Mouse (Mus musculus) T-helper 17 cell (primary cell): ENCODE results near the gene Elp1.

Experiments
- in situ Hi-C, 2 experiments: fragments of 300-600 bp; cut with MboI, MseI; formaldehyde crosslinking; loops; 1 replicate in 1 of 2; 2 replicates in 1 of 2; pipeline ENCODE4 v1.15.1; 2025; ENCODE audit warnings: high pct_unique_total_duplicates in 2 of 2

The Elp1 gene

DNA sequence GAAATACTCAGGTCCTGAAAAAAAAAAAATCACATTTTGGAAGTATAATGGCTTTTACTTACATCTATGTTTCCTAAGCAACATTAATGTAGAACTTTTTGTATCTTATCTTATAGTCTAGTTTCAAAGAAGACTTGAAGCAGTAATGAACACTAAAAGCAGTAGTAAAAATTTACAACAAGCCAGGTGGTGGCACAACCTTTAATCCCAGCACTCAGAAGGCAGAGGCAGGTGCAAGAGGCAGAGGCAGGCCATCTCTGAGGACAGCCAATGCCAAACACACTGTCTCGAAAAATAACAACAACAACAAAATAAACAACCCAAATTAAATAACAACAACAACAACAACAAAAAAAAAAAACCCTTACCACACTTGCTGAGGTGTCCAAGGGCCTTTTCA, 31.1 kb downstream of the Elp1 start:
- in situ Hi-C loops = no loop called here

DNA sequence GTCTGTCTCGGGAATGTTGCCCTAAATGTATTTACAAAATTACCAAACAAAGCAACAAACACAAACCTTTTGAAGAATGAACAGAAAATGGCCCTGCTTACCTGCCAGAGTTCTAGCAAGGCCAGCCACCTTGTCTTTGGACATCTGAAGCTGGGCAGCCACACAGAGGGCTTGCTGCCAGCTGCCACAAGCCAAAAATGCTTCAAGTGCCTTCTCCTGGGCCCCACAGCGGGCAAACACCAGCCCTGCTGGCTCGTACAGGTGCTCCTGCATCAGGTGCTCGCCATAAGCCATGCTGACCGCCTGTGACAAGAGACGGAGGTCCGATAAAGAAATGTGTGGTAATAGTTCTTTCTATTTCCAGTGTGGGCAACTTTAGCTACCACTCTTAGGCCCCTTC, 33.2 kb downstream of the Elp1 start:
- in situ Hi-C loops = no loop called here

DNA sequence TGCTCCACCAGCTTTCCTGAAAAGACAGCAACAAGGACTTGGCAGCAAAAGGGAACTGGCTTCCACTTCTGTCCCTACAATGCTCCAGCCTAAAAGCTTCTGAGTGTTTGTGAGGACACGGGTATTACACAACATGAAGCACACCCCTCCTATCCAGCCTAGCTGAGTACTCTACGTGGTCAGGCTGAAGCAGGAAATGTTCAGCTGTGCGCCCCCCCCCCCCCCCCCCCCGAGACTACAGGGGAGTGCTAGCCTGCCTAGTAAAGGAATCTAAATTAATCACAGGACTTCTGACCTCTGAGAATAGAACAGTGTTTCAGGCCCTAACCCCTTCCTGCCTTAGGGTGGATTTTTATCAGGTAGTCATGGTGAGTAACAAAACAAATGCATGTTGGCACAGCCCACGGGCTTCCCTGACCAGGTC, 34.3 kb downstream of the Elp1 start:
- in situ Hi-C loops = no loop called here

DNA sequence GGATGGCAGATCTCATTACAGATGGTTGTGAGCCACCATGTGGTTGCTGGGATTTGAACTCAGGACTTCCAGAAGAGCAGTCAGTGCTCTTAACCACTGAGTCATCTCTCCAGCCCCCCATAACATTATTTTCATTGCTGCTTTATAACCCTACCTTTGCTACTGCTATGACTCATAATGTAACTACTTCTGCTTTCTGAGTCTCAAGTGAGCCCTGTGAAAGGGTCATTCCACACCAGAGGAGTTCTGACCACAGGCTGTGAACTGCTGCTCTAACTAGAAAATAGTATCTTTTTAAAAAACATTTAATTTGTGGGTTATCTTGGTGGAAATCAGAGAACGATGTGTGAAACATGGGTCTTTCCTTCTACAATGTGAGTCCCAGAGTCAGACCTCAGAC, 44.4 kb downstream of the Elp1 start:
- in situ Hi-C loops = no loop called here

DNA sequence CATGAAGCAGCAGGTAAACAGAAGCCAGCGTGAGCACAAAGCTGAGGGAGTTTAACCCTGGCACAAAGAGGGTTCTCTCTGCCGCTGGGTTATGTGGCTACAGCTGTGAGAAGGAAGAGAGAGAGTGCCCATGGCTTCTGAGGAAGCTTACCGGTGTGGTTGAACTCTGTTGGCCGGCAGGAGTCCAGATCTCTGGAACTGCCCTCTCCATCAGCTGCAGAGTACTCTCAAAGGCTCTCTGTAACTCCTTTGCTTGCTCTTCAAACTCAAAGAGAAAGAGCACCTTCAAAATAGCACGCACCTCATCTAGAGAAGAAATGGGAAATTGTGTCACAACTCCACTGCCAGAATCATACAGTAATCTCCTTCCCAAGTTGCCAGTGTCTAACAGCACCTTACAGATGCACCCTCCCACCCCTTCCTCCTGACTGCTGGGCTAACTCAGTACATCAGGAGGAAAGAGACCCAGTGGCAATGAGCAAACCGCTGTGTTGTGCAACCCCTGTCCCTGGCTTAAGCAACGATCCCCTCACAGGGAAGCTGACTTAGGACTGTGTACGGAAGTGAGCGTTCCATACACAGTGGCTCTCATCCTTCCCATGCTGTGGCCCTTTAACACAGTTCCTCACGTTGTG, 45.0 kb downstream of the Elp1 start:
- in situ Hi-C loops = no loop called here

- in situ Hi-C loops = no loop called here
Observed at GRCm38 (mm10) chr4:56756021-56756420, 46.1 kb downstream of the Elp1 start.

- in situ Hi-C loops = no loop called here
Observed at GRCm38 (mm10) chr4:56747456-56747855, 54.7 kb downstream of the Elp1 start.

DNA sequence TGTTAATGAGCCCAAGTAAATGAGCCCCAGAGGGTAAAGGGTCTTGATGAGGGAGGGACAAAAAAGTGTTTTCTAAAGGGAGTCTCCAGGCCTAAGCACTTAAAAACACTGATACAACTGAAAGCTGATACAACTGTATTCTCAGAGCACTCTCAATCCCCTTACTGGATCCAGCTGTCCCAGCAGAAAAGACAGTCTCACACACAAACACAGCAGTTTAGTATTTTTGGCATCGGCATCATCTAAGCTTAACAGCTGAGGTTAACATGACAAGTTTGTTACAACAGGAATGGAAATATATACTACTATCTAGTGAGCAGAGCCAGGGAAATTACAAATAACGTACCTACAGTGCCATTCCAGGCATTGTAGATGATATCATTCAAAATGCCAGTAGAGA, 55.8 kb downstream of the Elp1 start:
- in situ Hi-C loops = no loop called here

DNA sequence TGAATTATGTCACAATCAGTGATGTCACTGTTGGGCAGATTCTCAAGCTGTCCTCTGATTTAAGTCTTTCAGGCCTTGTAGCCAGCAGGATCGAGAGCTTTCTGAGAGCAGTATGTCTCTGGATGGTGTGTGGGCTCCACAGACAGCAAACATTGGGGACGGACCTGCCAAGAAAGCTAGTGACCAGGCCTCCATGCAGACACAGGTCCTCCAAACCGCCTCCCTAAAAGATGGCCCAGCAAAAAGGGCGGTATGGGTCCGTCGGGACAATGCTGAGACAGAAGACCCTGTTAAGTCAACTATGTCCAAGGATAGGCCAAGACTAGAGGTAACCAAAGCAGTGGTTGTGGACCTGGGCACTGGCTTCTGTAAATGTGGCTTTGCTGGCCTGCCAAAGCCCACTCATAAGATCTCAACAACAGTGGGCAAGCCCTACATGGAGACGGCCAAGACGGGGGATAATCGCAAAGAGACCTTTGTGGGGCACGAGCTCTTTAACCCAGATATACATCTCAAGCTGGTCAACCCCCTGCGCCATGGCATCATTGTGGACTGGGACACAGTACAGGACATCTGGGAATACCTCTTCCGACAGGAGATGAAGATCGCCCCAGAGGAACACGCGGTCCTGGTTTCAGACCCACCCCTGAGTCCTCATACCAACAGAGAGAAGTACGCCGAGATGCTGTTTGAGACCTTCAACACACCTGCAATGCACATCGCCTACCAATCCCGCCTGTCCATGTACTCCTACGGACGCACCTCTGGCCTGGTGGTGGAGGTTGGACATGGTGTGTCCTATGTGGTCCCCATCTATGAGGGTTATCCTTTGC, 58.6 kb downstream of the Elp1 start, which contains the start of gene Actl7a:
Actl7a (plus strand) TSS at position 51 of the 833 bp plus-strand sequence.
- in situ Hi-C loops = no loop called here

- in situ Hi-C loops = no loop called here
Observed at GRCm38 (mm10) chr4:56742698-56743097, 59.4 kb downstream of the Elp1 start.

DNA sequence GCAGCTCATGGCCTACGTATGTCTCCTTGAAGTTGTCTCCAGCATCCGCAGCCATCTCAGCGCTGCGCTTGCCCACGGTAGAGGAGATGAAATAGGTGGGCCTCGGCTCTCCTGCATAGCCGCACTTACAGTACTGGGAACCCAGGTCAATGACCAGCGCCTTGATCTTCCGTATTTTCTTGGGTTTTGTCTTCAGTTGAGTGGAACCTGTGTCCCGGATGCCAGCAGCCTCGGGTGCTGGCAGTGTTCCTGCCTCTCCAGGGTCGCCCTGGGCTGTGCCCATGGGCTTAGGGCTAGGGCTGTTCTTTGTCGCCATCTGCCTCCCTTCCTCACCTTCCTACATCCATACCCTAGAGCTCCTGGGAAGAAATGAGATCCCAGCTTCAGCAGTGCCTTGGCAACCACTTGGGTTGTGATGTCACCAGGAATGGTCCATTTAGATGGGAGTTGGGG, 61.1 kb downstream of the Elp1 start, which contains the start of gene Actl7b:
Actl7b (minus strand) TSS at position 403 of the 453 bp plus-strand sequence.
- in situ Hi-C loops = no loop called here

GRCm38 (mm10) chr4:56740611-56741010, 61.5 kb downstream of the Elp1 start:
- in situ Hi-C loops = no loop called here

GRCm38 (mm10) chr4:56740020-56740485, 62.1 kb downstream of the Elp1 start, which contains the start of gene Gm26657:
TSS of gene Gm26657 (plus strand) at chr4:56740070.
- in situ Hi-C loops = no loop called here

DNA sequence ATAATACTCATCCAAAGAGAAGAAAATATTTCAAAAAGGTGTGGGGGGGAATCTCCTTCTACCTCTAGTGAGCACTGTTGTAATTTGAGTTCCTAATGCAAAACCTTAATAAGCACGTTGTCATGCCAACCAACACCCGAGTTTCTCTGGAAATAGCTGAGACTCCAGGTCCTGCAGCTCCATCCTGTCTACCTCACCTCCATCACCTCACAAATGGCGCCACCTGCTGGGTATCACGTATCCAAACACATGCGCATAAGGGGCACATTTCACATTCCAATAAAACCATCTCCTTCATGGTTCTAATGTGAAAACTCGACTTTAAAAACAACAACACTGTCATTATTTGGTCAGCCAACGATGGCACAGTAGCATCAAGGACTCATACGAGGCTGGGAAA, 76.3 kb downstream of the Elp1 start:
- in situ Hi-C loops = no loop called here

DNA sequence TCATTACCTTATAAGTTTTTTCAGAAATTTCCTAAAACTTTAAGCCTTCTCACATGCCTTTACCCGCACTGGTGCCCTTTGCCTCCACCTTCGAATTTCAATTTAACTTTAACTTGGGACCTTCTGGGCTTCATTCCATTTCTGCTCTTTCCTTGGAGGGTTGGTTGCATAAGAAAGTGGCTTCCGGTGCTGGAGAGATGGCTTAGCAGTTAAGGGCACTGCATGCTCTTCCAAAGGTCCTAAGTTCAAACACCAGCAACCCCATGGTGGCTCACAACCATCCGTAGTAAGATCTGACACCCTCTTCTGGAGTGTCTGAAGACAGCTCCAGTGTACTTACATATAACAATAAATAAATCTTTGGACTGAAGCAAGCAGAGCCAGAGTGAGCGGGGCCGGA, 78.9 kb downstream of the Elp1 start:
- in situ Hi-C loops = no loop called here

- in situ Hi-C loops = no loop called here
Observed at GRCm38 (mm10) chr4:56722346-56722745, 79.8 kb downstream of the Elp1 start.

DNA sequence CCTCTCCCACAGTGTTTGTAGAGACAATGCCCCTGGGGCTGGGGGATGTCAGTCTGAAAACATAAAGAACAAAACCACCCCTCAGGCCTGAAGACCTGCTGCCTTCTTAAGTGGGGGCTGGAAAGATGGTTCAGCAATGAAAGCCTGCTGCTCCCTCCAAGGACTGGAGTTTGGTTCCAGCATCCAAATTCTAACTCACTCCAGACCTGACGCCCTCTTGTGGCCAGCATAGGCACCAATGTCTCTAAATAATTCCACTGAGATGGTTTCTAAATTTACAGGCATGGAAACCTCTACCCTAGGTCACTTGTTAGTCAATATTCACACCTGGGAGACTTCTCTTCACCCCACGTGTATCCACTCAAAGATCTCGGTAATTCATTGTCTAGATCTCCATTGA, 80.7 kb downstream of the Elp1 start:
- in situ Hi-C loops = no loop called here

DNA sequence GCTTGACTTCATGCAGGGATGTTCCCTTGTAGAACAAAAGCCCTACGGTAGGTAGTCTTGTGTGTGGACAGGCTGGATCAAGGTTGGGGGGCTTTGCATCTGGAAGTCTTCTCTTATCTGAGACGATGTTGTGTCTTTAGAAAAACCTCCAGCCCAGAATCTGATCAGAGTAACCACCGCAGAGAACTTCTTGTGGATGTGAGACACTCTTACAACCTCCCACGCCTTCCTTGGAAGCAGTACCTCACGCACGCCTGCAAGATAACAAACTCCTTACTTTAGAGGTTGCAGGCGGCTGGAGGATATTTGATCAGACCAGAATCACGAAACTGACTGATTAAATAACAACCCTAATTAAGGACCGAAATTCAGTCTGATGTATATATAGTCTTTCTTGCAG, 81.7 kb downstream of the Elp1 start:
- in situ Hi-C loops = no loop called here

- in situ Hi-C loops = no loop called here
Observed at GRCm38 (mm10) chr4:56719456-56719855, 82.7 kb downstream of the Elp1 start.

DNA sequence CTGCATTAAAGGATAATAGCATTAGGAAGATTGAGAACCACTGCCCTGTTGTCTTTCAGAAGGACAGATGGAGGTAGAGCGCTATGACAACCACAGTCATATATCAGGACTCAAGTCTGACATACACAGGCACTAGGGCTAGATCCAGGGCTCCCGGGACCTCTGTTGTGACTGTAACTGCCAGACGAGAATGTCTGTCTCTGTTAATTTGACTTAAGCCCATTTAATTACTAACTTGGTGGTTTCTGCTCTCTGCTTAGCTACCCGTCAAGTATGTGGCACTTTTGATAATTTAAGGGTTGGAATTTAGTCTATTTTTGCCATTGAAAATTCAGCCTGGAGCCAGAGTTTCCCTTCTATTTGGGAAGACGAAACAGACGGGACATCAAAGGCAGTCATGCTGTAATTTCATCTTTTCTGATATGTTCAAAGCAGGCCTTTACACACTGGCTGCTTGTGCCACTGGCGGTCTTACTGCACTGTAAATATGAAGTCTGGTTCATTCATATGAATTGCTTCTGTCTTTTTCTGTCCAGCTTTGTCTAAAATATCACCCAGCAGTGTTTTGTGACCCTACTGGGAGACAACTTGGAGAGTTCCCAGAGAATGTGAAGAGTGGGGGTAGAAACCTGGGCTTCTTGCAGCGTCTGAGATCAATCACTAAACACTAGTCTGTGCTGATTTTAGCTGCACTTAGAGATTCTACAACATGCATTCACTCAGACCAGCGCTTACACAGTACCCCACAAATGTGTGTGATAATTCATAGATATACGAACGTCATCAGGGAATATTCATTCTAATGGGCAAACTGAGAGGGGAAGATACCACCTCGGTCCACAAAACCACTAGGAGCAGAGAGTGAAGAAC, 83.3 kb downstream of the Elp1 start:
- in situ Hi-C loops = no loop called here

- in situ Hi-C loops = no loop called here
Observed at GRCm38 (mm10) chr4:56717932-56718331, 84.2 kb downstream of the Elp1 start.

GRCm38 (mm10) chr4:56716801-56717200, 85.3 kb downstream of the Elp1 start:
- in situ Hi-C loops = no loop called here
